Mouse (Mus musculus): ENCODE results near the gene Fhl3.

- TF ChIP-seq CTCF (IDR thresholded peaks at IDR 0.05; ENCODE audit: extremely low read depth, insufficient read depth, low read length) (peak; percentile 19; the same call in 1 of the 2 replicates), POLR2A (IDR thresholded peaks at IDR 0.05; ENCODE audit: extremely low read depth, insufficient read depth, low read length) (no peak)
Measured at GRCm38 (mm10) chr4:124682270-124682669, 18.2 kb upstream of the Fhl3 start.
